Mouse (Mus musculus): ENCODE data around the gene Chrnd. TPM values are rescaled to one million over a fixed set of nuclear protein-coding genes. Genes with fewer than 3 reads are reported as not detected.
A peak's percentile ranks its signal among the peaks of the same experiment; 100 is the strongest.

The Chrnd gene
- polyA plus RNA-seq, 1 experiment from 2014 or later: not detected

GRCm38 (mm10) chr1:87243021-87243420, 52.6 kb downstream of the Chrnd start:
- H3K9ac ChIP-seq (ENCODE audit: low read depth, low read length): no peak overlapping the region
- H3K4me3 ChIP-seq (ENCODE audit: low read length): no peak overlapping the region
- H3K9me3 ChIP-seq (ENCODE audit: control insufficient read depth, low read length): no peaks in the 10 kb centered on the region
- no peak overlapping the region for H3K27ac ChIP-seq (ENCODE audit: low read depth, low read length)
- H3K36me3 ChIP-seq (ENCODE audit: control insufficient read depth, insufficient read depth, low read length): peaks cover 8% of the 10 kb centered on the region
- no peak for ATAC-seq
- H3K4me1 ChIP-seq (ENCODE audit: control insufficient read depth, insufficient read depth, low read depth, low read length): no peaks in the 10 kb centered on the region
- no peak overlapping the region for H3K4me2 ChIP-seq (ENCODE audit: low read length)
- 91% methylated on average over 8 of the region's 8 CpGs for WGBS
- no peaks in the 10 kb centered on the region for H3K27me3 ChIP-seq (replicated peaks; ENCODE audit: control insufficient read depth, insufficient read depth, low read length)

DNA sequence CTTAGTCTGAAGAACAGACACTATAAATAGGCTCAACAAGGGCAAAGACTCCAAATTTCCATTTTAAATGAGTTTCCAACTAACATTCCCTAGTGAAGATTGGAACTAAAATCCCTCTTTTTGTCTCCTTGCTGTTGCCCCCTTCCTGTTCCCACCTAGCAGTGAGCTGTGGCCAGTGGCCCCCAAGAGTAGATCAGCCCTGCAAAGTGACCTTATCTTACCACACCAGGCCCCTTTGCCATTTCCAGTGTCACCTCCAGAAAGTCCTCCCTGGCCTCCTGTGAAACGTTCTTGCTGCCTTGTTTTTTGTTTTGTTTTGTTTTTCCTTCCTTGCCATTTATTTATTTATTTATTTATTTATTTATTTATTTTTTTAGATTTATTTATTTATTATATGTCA, 55.0 kb downstream of the Chrnd start:
- Histone ChIP-seq H3K27ac (ENCODE audit: low read depth, low read length) (no peak overlapping the region), H3K27me3 (replicated peaks; ENCODE audit: control insufficient read depth, insufficient read depth, low read length) (no peaks in the 10 kb centered on the region), H3K36me3 (ENCODE audit: control insufficient read depth, insufficient read depth, low read length) (no peaks in the 10 kb centered on the region), H3K9me3 (ENCODE audit: control insufficient read depth, low read length) (no peaks in the 10 kb centered on the region), H3K4me2 (ENCODE audit: low read length) (no peak overlapping the region), H3K4me1 (ENCODE audit: control insufficient read depth, insufficient read depth, low read depth, low read length) (no peaks in the 10 kb centered on the region), H3K9ac (ENCODE audit: low read depth, low read length) (no peak overlapping the region), H3K4me3 (ENCODE audit: low read length) (no peak overlapping the region)
- 32% methylated on average over 1 of the region's 1 CpGs for WGBS
- no peak for ATAC-seq

DNA sequence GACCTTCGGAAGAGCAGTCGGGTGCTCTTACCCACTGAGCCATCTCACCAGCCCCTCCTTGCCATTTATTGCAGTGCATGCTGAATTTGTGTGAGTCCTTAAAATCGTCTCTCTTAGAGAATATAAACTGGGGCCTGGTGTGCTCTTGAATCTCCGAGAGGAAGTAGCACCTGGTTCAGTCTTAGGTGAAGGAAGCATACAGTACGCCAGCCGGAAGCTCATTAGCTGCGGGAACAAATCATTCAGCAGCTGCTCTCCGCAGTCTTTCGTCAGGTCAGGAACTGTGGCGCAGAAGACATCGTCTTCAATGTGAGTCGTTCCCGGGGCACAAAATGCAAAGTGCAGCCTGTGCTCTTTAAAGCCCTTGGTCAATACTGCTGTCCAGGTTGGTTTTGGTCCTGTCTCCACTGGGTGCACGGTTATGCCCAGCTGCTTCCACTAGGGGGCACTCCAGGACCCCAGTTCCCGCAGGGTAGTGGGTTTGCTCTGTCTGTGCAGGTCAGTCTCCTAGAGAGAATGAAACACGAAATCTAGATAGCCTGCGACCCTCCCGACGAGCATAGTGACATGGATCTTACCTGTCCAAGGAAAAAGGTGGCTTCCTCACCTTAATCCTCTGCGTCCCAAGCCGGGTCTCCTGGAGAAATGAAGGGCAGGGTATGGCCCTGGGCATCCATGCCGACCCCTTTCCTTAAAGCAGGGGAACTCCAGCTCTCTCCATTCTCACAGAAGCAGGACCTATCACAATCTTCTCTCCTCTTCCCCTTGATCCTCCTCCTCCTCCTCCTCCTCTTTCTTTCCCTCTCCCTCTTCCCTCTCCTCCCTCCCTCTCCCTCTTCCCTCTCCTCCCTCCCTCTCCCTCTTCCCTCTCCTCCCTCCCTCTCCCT, 55.8 kb downstream of the Chrnd start:
- peak overlapping the region; percentile 5; the same call in 1 of the 2 replicates for H3K9ac ChIP-seq (ENCODE audit: low read depth, low read length)
- 26% methylated on average over 22 of the region's 22 CpGs for WGBS
- no peaks in the 10 kb centered on the region for H3K4me1 ChIP-seq (ENCODE audit: control insufficient read depth, insufficient read depth, low read depth, low read length)

More for the DNA sequence above, 55.8 kb downstream of the Chrnd start:
- H3K27ac ChIP-seq (ENCODE audit: low read depth, low read length): no peak overlapping the region
- no peaks in the 10 kb centered on the region for H3K36me3 ChIP-seq (ENCODE audit: control insufficient read depth, insufficient read depth, low read length)
- peak; percentile 95 for ATAC-seq
- no peaks in the 10 kb centered on the region for H3K9me3 ChIP-seq (ENCODE audit: control insufficient read depth, low read length)
- 0 out of 2 replicates have a peak overlapping the region, but pooled peaks have one; percentile 17 for H3K4me3 ChIP-seq (ENCODE audit: low read length)
- no peaks in the 10 kb centered on the region for H3K27me3 ChIP-seq (replicated peaks; ENCODE audit: control insufficient read depth, insufficient read depth, low read length)
- H3K4me2 ChIP-seq (ENCODE audit: low read length): peak overlapping the region; percentile 38

Other genes starting within 250 kb of the Chrnd start
- gene Alppl2, start 100.7 kb upstream of the Chrnd start, polyA plus RNA-seq (2015; fragmentation: Nextera tagmentation; extraction: Ambion mirVana): not detected in 2 replicates
- not detected in 2 replicates for gene Alpi, start 89.0 kb upstream of the Chrnd start, polyA plus RNA-seq (2015; fragmentation: Nextera tagmentation; extraction: Ambion mirVana)
- 0.09 TPM in 2 replicates for gene Akp3, start 65.6 kb upstream of the Chrnd start, polyA plus RNA-seq (2015; fragmentation: Nextera tagmentation; extraction: Ambion mirVana)
- 34.9 and 40.2 TPM in 2 replicates for gene Ecel1, start 34.1 kb upstream of the Chrnd start, polyA plus RNA-seq (2015; fragmentation: Nextera tagmentation; extraction: Ambion mirVana)
- gene Prss56, start 7.3 kb upstream of the Chrnd start, polyA plus RNA-seq (2015; fragmentation: Nextera tagmentation; extraction: Ambion mirVana): 2.1 and 2.6 TPM in 2 replicates
- gene Chrng, start 14.1 kb downstream of the Chrnd start, polyA plus RNA-seq (2015; fragmentation: Nextera tagmentation; extraction: Ambion mirVana): 0.96 TPM in 1 of 2 replicates, not detected in the other
- gene Eif4e2, start 23.3 kb downstream of the Chrnd start, polyA plus RNA-seq (2015; fragmentation: Nextera tagmentation; extraction: Ambion mirVana): 79.3 and 88.1 TPM in 2 replicates
- gene Efhd1, start 73.8 kb downstream of the Chrnd start, polyA plus RNA-seq (2015; fragmentation: Nextera tagmentation; extraction: Ambion mirVana): 2.5 and 2.8 TPM in 2 replicates
- gene Gigyf2, start 136.4 kb downstream of the Chrnd start, polyA plus RNA-seq (2015; fragmentation: Nextera tagmentation; extraction: Ambion mirVana): 63.2 and 64.6 TPM in 2 replicates
- 21.7 and 25.0 TPM in 2 replicates for gene Kcnj13, start 204.1 kb downstream of the Chrnd start, polyA plus RNA-seq (2015; fragmentation: Nextera tagmentation; extraction: Ambion mirVana)